Mouse (Mus musculus) cortical plate, adult 2 months (tissue): ENCODE data around the gene Twsg1. TPM values are rescaled to one million over a fixed set of nuclear protein-coding genes. Genes with fewer than 3 reads are reported as not detected.
"Not testable (repeated sequence)": the region's sequence is repeated elsewhere in the genome, so short reads cannot be mapped to it uniquely, and the experiment has no call there.

Experiments
- H3K27ac ChIP-seq: fragments of 200-500 bp; 2 replicates; pipeline ENCODE4 v1.5.1; 2012; ENCODE audit warnings: low read length, control low read depth, inconsistent platforms; ENCODE audit not compliant: insufficient read depth
- H3K4me1 ChIP-seq: fragments of 200-500 bp; 2 replicates; pipeline ENCODE4 v1.6.1; 2011; ENCODE audit warnings: low read length; ENCODE audit not compliant: control insufficient read depth, insufficient read depth
- H3K4me3 ChIP-seq: fragments of 200-500 bp; 2 replicates; pipeline ENCODE4 v1.5.1; 2011; ENCODE audit warnings: mild to moderate bottlenecking, low read length, control low read depth; ENCODE audit not compliant: insufficient read depth
- CTCF ChIP-seq: fragments of 200-500 bp; IDR thresholded peaks from 2 replicates; pipeline ENCODE4 v1.5.1; 2011; ENCODE audit warnings: mild to moderate bottlenecking, control low read depth, low read length; ENCODE audit not compliant: insufficient read depth; ENCODE audit errors: extremely low read depth
- POLR2A ChIP-seq: fragments of 200-500 bp; IDR thresholded peaks from 2 replicates; pipeline ENCODE4 v1.6.1; 2011; ENCODE audit warnings: mild to moderate bottlenecking, low read length, control low read depth; ENCODE audit not compliant: insufficient read depth; ENCODE audit errors: extremely low read depth
- polyA plus RNA-seq: library from polyadenylated mRNA; depleted of rRNA; stranded (reverse); fragments of >200 nt; gene quantifications from 2 replicates; pipeline ENCODE4 v1.2.3, GENCODE M21; 2012; rRNA removed

Gene Twsg1
- polyA plus RNA-seq: 19.3 and 20.7 TPM in 2 replicates

GRCm38 (mm10) chr17:65950622-65951404 lies at the start of gene Twsg1:
Gene Twsg1 (minus strand): TSS chr17:65951226.
- H3K4me3 ChIP-seq: peak within 1 kb of the TSS; percentile 66
- H3K27ac ChIP-seq: peak within 1 kb of the TSS; percentile 67
- H3K4me1 ChIP-seq: no peaks in the 10 kb centered on the region
- TF ChIP-seq POLR2A (0 out of 2 replicates have a peak, but pooled peaks have one; percentile 42), CTCF (no peak)

- no peak for TF ChIP-seq POLR2A
- no peak for TF ChIP-seq CTCF
- Histone ChIP-seq H3K4me3 (no peak overlapping the region), H3K27ac (no peak overlapping the region), H3K4me1 (no peaks in the 10 kb centered on the region)
These were observed 37.3 kb upstream of the Twsg1 start for GRCm38 (mm10) chr17:65988151-65988820.

DNA sequence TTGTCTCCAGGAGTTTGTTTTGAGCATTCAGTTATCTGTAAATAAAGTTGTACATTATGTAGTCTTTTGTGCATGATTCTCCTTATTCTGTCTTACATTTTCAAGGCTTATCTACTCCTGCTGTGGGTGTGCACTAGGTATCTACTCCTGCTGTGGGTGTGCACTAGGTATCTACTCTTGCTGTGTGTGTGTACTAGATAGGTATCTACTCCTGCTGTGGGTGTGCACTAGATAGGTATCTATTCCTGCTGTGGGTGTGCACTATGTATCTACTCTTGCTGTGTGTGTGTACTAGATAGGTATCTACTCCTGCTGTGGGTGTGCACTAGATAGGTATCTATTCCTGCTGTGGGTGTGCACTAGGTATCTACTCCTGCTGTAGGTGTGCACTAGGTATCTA lies 25.7 kb upstream of the Twsg1 start:
- not testable (repeated sequence) for H3K27ac ChIP-seq, H3K4me3 ChIP-seq, H3K4me1 ChIP-seq

DNA sequence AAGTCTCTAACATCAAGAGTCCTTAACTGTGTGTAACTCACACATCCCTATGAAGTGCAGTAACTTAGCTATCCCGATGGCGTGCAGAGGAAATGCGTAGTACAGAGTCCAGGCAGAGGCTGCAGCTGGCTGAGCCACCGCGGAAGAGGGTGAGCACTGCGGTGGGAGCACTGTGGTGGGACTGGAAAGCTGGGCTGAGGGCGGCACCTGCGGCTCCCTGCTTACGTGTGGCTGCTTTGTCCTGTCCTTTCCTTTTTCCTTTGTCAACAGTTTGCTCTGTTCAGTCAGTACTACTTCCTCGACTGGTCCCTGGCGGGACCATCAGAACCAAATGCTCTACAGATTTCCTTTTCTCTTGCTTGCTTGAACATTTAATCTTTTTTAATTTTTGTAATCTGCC lies 16.7 kb upstream of the Twsg1 start:
- no peak for TF ChIP-seq CTCF
- no peak for TF ChIP-seq POLR2A
- H3K4me3 ChIP-seq: no peak overlapping the region
- H3K27ac ChIP-seq: no peak overlapping the region

GRCm38 (mm10) chr17:65962263-65962662 lies 11.2 kb upstream of the Twsg1 start:
- H3K27ac ChIP-seq: no peak overlapping the region
- H3K4me3 ChIP-seq: no peak overlapping the region
- H3K4me1 ChIP-seq: no peaks in the 10 kb centered on the region
- TF ChIP-seq CTCF (no peak), POLR2A (no peak)

More for the DNA sequence above, 16.7 kb upstream of the Twsg1 start:
- H3K4me1 ChIP-seq: no peaks in the 10 kb centered on the region

GRCm38 (mm10) chr17:65961606-65962136 lies 10.6 kb upstream of the Twsg1 start:
- TF ChIP-seq POLR2A (no peak), CTCF (no peak)

DNA sequence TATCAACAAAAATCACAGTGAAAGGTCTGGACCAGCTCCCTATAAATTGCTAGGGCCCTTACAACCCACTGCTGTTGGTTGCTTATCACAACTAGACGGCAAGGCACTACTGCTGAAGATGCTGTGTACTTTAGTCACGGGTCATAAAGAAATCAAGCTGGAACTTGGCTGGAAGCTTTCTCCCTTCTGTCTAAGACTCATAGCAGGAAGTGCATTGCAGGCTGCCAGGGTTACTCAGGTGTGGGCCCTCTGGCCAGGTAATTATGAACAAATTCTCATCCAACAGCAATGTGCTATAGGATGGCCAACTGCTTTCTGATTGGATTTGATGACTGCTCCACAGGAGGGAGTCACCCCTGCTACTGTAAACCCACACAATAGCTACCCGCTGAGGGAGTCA lies 8.0 kb upstream of the Twsg1 start:
- TF ChIP-seq CTCF (no peak), POLR2A (no peak)
- Histone ChIP-seq H3K4me1 (no peaks in the 10 kb centered on the region), H3K4me3 (no peak overlapping the region), H3K27ac (no peak overlapping the region)

More at GRCm38 (mm10) chr17:65961606-65962136, 10.6 kb upstream of the Twsg1 start:
- Histone ChIP-seq H3K4me3 (no peak overlapping the region), H3K4me1 (no peaks in the 10 kb centered on the region), H3K27ac (no peak overlapping the region)

DNA sequence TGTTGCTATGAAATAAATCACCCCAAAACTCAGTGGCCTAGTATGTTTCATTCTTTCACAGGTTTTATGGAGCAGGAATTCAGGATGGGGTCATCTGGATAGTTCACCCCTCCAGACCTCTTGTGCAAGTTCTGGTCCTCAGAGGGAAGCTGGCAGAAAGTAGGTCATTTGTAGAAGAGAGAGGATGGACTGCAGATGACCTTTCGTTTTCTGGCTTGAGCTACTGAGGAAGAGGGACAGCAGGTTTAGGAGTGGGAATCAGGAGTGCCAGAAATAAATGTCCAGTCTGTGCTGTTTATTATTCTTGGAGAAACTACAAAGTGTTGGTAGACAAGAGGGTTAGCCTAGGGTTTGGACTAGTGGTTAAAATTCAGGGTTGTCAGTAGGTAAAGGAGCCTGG lies 7.3 kb upstream of the Twsg1 start:
- no peak overlapping the region for H3K27ac ChIP-seq
- no peaks in the 10 kb centered on the region for H3K4me1 ChIP-seq
- TF ChIP-seq POLR2A: no peak
- no peak for TF ChIP-seq CTCF
- H3K4me3 ChIP-seq: no peak overlapping the region

GRCm38 (mm10) chr17:65957782-65958325 lies 6.8 kb upstream of the Twsg1 start:
- Histone ChIP-seq H3K4me1 (no peaks in the 10 kb centered on the region), H3K27ac (no peak overlapping the region), H3K4me3 (no peak overlapping the region)
- no peak for TF ChIP-seq POLR2A
- TF ChIP-seq CTCF: no peak
